Mouse (Mus musculus): ENCODE results near the gene Lrrc1.

The Lrrc1 gene

DNA sequence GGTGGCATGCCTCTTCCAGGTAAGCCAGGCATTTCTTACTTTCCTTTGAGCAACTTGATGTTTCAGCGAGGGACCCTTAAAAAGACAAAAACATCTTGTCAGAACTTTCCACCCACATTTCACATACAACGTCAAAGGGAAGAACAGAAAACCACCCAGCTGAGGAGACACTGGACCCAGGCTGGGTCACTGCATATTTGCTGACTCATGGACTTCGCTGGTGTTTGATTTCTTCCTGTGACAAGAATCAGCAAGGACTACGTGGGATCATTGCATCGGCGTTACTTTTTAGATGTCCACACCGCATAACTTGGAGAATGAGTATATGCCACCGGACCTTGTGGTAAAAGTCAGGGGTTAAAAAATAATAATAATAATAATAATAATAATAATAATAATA, 155.7 kb downstream of the Lrrc1 start:
- in situ Hi-C loops (cut with MboI, MseI) = no loop called here

DNA sequence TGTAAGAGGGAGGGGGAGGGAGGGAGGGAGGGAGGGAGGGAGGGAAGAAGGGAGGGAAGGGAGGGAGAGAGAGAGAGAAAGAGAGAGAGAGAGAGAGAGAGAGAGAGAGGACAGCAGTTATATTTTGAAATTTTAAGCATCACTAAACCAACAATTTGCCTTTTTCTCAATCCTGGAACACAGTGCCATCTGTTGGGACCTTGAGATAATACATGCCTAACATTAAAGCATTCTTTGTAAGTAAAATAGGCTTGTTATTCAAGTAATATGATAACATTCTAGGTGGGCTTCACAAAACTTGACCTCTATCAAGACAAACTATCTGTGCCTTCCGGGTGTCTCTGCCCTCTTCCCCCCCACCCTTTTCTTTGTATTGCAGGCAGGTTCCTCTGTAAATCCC, 157.9 kb downstream of the Lrrc1 start:
- in situ Hi-C loops (cut with MboI, MseI) = no loop called here

DNA sequence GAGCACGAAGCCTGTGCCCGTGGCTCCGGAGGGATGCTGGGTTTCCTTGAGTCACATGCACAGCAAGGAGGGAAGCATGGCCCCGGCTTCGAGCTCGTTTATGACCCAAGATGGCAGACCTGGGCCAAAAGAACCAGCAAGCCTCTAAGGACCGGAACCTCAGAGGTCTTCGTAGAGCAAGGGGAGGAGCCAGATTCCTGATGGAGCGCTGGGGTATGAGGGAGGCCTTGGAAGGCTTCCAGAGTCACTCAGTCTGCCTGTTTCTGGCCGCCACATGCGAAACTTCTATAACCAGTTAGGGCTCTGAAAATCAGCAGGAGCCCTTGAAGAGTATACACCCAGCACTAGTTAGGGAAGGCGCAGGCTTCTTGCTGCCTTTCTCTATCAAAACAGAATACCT, 159.1 kb downstream of the Lrrc1 start:
- in situ Hi-C loops (cut with MboI, MseI) = no loop called here

DNA sequence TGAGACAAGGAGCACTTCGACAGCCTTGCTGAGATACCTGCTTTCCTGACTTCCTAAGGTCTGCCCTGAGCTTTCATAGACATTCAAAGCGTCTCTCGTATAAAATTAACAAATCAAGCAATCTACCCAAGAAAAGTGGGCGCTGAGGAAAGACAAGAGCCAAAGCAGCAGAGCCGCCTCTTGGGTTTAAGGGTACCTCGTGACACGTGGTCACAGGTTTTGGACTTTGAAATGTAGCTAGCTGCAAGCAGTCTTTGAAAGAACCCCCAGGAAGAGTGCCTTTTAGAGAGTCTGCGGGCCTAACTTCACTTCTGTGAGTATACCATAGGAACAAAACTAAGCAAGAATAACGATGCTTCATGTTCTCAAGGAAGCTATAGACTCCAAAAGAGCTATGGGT, 160.0 kb downstream of the Lrrc1 start:
- in situ Hi-C loops (cut with MboI, MseI) = no loop called here

DNA sequence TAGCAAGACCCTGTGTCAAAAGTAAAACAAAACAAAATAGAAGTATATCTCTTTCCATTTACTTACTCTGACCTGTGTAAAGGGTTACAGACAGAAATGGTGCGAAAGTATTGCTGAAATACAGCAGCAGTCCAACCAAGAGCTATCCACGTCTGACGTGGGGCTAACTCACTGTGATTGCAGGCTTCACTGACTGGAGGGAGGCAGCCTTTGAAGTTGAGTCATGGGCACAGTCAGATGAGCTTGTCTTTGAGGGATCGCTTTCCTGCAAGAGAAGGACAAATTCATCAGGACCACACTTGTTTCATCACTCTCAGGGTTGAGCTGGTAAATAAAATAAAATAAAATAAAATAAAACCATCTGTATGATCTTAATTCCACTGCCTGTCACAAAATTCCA, 160.7 kb downstream of the Lrrc1 start:
- in situ Hi-C loops (cut with MboI, MseI) = no loop called here

DNA sequence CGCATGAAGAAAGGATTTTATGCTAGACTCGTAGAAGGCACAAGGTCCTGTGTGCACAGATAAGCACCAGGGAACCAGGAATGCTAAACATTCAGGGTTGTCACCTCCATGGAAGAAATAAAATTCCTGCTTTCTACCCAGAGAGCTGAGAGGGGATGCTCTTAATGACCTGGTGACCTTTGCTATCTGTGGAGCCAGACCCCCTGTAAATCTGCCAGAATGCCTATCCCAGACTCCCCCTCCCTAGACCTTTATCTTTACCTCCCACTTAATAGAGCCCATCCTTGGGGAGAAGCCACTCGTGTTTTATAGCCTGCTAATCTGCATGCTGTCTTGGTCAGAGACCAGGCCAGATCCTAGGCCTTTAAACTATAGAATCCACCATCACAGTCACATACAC, 162.2 kb downstream of the Lrrc1 start:
- in situ Hi-C loops (cut with MboI, MseI) = no loop called here

DNA sequence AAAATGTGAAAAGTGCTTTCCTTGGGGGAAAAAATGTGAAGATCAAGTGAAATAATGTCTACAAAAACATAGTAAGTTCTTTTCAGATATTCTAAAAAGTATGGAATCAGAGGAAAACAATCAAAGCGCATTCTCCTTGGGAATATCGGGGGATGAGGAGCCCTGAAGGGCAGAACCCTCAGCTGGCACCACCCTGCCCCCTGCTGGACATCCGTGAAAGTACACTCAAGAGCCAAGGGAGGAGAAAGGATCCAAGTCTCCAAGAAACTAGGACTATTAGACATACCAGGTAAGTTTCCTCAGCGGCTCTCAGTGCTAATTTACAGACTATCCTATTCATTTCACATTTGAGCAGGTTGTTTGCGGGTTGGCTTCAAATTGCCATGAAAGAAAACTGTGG, 163.1 kb downstream of the Lrrc1 start:
- in situ Hi-C loops (cut with MboI, MseI) = no loop called here

Measured in T-helper 1 cell (primary cell).